Mouse (Mus musculus) embryonic facial prominence, embryonic 10.5 days (tissue): ENCODE data around the gene Pdlim5. TPM values are rescaled to one million over a fixed set of nuclear protein-coding genes. Genes with fewer than 3 reads are reported as not detected.

Source experiments
- DNase-seq: peaks from one replicate; pipeline ENCODE4 v3.0.0-alpha.2; 2017; ENCODE audit warnings: low spot score
- H3K27ac ChIP-seq: fragments of 300-500 bp; sonication (generic); replicated peaks from 2 replicates; pipeline ENCODE4 v1.5.1; 2016; ENCODE audit warnings: mild to moderate bottlenecking
- H3K27me3 ChIP-seq: fragments of 300-500 bp; sonication (generic); replicated peaks from 2 replicates; pipeline ENCODE4 v1.6.1; 2016; ENCODE audit warnings: low read depth, mild to moderate bottlenecking; ENCODE audit not compliant: poor library complexity, severe bottlenecking
- H3K36me3 ChIP-seq: fragments of 300-500 bp; sonication (generic); replicated peaks from 2 replicates; pipeline ENCODE4 v1.6.1; 2016; ENCODE audit warnings: mild to moderate bottlenecking, moderate library complexity
- H3K4me1 ChIP-seq: fragments of 300-500 bp; sonication (generic); 2 replicates; pipeline ENCODE4 v1.6.1; 2016
- H3K4me3 ChIP-seq: fragments of 300-500 bp; sonication (generic); 2 replicates; pipeline ENCODE4 v1.5.1; 2016; ENCODE audit warnings: mild to moderate bottlenecking, moderate library complexity
- H3K9me3 ChIP-seq: fragments of 300-500 bp; sonication (generic); 2 replicates; pipeline ENCODE4 v1.6.1; 2016; ENCODE audit warnings: mild to moderate bottlenecking
- WGBS: fragments of 180-500 bp; shearing (Covaris S2); methylation state at CpG from one replicate; pipeline ENCODE4 v1.1.7; 2016; 5-methylcytosine and 5-hydroxymethylcytosine counted together
- polyA plus RNA-seq: library from polyadenylated mRNA; unstranded; fragments of >200 nt; fragmentation: Nextera tagmentation; extraction: Ambion mirVana; gene quantifications from 2 replicates; pipeline ENCODE4 v1.2.1, GENCODE M21; 2016

Gene Pdlim5
- polyA plus RNA-seq, 1 experiment from 2014 or later: 17.2 TPM

DNA sequence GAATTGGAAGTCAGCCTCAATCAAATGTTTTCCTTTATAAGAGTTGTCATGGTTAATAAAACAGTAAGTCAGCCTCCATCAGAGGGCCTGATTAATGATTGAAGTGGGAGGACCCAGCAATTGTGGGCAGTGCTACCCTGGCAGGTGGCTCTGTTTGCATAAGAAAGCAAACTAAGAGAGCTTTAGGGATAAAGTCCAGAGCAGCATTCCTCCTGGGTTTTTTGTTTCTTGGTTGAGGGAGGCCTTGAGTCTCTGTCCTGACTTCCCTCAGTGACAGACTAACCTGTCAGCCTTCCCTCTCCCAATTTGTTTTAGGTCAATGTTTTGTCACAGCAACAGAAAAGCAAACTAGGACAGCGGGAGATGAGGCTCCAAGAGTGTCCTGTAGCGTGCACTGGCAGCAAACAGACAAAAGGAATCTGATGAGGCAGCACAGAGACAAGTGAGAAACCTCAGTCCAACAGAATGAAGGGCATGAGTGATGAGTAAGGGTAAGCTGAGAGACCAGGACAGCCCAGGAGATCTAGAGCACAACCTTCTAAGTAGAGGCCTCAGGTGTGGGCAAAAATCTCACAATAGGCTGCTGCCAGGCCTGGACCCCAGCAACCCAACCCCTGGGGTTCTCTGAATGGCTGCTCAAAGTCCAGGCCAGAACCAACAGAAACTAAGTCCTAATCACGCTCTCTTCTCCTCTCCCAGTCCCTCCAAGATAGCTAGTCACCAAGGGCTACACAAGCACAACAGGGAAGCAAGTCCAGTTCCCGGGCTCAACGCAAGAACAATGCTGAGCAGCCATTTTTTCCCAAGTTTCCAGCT, 46.5 kb downstream of the Pdlim5 start:
- WGBS: 78% methylated on average over 5 of the region's 5 CpGs
- Histone ChIP-seq H3K27me3 (no peaks in the 10 kb centered on the region), H3K9me3 (no peaks in the 10 kb centered on the region), H3K27ac (peak overlapping the region; percentile 65), H3K4me3 (no peak overlapping the region), H3K36me3 (peaks cover 11% of the 10 kb centered on the region), H3K4me1 (peaks cover 24% of the 10 kb centered on the region)
- DNase-seq: no peak

DNA sequence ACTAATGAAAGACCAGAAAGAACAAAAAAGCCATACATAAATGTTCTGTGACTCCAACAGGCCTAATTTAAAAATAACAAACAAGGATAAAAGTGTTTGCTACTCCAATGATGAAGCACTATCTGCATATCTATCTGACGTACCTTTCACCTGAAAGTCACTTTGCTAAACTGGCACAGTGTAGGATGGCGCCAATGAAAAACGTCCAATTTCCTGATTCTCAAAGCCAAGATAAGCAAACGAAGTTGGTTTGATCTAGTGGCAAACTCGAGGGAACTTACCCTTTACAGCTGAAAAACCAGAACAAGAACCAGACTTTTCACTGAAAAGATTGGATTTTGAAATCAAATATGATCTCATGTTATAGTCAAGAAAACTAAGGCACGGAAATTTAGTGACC, 49.2 kb downstream of the Pdlim5 start:
- H3K27me3 ChIP-seq: no peaks in the 10 kb centered on the region
- 60% methylated on average over 6 of the region's 6 CpGs for WGBS
- H3K4me1 ChIP-seq: peaks cover 24% of the 10 kb centered on the region
- H3K9me3 ChIP-seq: no peaks in the 10 kb centered on the region
- peaks cover 11% of the 10 kb centered on the region for H3K36me3 ChIP-seq
- H3K4me3 ChIP-seq: no peak overlapping the region
- DNase-seq: no peak
- no peak overlapping the region for H3K27ac ChIP-seq

DNA sequence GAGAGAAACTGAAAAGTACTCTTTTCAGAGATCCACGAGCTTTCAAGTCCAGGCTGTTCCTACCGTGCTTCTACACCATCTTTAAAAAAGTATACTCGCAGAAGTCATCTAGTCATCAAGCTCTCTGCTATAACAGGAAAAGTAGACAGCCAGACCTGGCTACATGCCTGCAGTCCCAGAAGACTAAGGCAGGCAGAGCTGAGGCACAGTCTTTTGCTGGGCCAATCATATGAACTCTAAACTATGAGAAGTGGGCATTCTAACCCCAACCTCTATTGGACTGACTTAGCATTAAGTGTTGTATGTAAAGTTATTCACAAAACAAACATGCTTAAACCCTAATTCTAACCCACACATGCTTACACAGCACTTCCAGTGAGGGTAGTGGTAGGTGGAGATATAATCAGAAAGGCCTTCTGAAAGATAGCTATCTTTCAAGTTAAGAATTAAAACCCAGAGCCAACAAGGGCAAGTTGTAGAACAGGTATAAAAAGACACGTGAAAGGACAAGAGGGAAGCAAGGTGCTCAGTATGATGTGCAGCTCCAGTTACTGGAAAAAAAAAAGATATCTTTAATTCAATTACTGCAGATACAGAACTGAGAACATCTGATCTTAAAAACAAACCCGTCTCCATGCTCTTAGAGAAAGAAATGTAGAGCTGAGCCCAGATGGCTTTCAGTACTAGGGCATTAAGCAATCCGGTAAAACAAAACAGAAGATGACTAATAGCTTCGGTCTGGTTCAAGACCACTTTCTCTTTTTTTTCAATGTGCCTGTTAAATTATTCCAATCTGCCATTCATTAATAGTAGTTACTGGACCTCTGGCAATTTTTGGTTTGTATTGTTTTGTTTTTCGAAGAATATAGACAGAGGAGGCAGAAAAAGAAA, 50.0 kb downstream of the Pdlim5 start:
- Histone ChIP-seq H3K4me1 (peaks cover 19% of the 10 kb centered on the region), H3K4me3 (no peak overlapping the region), H3K36me3 (peaks cover 11% of the 10 kb centered on the region), H3K9me3 (no peaks in the 10 kb centered on the region), H3K27me3 (no peaks in the 10 kb centered on the region), H3K27ac (no peak overlapping the region)
- DNase-seq: no peak
- WGBS: 63% methylated on average over 8 of the region's 8 CpGs

DNA sequence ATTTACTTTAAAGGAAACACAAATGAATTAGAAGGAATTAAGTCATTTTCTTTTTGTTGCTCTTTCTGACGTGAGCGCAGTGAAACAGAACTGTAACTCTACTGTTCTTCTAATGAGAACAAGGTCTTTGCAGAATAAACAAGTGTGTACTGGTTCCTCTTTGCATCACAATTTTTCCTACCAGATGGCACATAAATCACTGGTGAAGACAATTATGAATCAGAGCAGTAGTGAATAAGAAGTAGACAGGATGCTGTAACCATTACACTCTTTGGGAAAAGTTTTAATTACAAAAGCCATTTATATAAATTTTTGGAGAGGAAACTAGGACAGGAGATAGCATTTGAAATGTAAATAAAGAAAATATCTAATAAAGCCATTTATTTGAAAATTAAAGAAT, 51.7 kb downstream of the Pdlim5 start:
- Histone ChIP-seq H3K27ac (no peak overlapping the region), H3K36me3 (peaks cover 6% of the 10 kb centered on the region), H3K4me3 (no peak overlapping the region), H3K9me3 (no peaks in the 10 kb centered on the region), H3K27me3 (no peaks in the 10 kb centered on the region), H3K4me1 (peaks cover 19% of the 10 kb centered on the region)
- DNase-seq: no peak
- 82% methylated on average over 2 of the region's 2 CpGs for WGBS

DNA sequence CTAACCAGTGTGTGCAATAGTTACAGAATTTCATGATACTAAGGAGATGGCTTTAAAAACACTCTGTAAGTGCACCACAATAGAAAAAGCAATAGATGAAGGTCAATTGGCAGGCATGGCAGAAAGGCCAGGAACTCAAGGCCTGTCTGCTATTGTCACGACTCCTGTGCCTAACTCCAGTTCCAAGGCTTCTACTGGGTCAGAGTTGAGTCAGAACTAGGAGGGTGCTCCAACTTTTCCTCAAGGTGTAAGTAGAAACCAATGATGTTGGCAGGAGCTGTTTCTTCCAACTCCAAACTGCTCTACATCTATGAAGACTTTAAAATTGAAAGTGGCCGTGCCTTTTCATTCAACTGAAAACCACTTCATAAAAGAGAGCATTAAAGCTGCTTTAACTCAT, 54.8 kb downstream of the Pdlim5 start:
- Histone ChIP-seq H3K27me3 (no peaks in the 10 kb centered on the region), H3K4me3 (no peak overlapping the region), H3K27ac (no peak overlapping the region), H3K4me1 (peaks cover 13% of the 10 kb centered on the region), H3K9me3 (no peaks in the 10 kb centered on the region), H3K36me3 (no peaks in the 10 kb centered on the region)
- DNase-seq: no peak
- 85% methylated on average over 2 of the region's 2 CpGs for WGBS

DNA sequence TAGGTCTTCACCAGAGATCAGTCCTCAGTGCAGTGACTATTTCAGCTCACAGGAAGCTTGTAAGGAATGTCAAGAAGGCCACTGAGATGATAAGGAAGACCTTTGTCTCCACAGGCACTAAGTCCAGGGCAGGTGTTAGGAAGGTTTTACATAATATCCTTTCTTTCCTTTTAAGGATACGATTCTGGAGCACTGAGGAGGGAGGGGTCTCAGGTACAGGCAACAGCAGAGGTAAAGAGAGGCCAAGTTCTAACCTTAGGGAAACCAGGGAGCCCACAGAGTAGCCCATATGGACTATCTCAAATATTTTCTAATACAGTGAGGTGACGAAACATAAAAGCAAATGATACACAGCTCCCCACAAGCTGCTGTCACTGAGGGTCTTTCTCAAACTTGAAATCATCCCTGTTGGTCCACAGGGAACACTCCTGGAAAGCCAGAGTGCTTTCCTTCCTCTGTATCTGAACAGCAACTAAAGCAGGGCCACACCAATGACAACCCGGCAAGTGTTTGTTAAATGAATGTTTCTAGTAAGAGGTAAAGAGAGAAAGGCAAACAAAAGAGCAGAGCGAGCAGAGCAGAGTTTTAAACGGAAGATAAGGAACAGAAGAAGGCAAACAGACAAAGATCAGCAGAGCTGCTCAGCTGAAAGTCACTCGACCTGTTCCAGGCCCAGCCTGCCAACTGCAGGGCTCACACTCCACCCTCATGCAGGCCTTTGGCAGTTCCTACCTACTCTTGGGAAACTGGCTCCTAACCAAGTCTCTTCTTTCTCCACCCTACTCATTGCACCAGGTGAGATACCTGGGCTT, 55.9 kb downstream of the Pdlim5 start:
- no peak for DNase-seq
- WGBS: 68% methylated on average over 6 of the region's 6 CpGs
- Histone ChIP-seq H3K4me1 (peaks cover 4% of the 10 kb centered on the region; the same call in 1 of the 2 replicates), H3K27me3 (no peaks in the 10 kb centered on the region), H3K9me3 (no peaks in the 10 kb centered on the region), H3K4me3 (no peak overlapping the region), H3K36me3 (no peaks in the 10 kb centered on the region), H3K27ac (no peak overlapping the region)

DNA sequence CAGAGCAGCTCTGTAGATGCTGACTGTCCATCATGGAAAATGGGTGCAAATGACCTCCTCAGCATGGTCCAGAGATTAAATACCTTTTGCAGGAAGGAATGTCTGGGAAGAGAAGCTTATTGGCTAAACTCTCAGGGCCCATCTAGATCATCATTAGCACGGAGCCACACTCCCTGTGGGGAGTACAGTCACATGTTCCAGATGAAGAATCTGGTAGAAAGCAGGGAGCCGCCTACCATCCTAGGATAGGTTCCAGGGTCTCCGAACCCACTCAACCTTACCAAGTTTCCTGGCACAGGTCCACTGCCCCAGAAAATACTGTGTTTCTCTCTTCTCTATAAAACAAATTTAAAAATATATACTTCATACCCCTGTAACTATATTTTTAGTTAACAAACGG, 57.4 kb downstream of the Pdlim5 start:
- Histone ChIP-seq H3K27me3 (no peaks in the 10 kb centered on the region), H3K36me3 (no peaks in the 10 kb centered on the region), H3K4me1 (peaks cover 4% of the 10 kb centered on the region; the same call in 1 of the 2 replicates), H3K27ac (no peak overlapping the region), H3K4me3 (no peak overlapping the region), H3K9me3 (no peaks in the 10 kb centered on the region)
- DNase-seq: no peak
- 78% methylated on average over 4 of the region's 4 CpGs for WGBS

DNA sequence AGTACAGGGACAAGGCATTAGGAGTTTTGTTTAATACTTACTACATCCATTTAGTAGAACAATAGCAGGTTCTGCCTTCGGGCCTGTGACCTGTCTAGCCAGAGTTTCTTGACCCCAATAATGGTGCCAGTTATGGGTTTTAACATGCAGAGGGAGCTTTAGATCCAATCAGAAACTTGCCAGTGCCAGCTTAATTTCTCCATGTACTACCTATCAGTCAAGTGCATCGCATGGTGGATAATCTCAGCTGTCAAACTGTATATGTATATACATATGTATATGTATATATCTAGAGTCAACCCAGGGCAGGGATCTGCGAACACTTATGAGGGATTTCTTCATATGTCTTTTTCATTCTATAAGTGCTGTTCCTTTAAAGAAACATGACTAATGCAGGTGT, 61.0 kb downstream of the Pdlim5 start:
- H3K27ac ChIP-seq: no peak overlapping the region
- no peaks in the 10 kb centered on the region for H3K27me3 ChIP-seq
- H3K4me1 ChIP-seq: no peaks in the 10 kb centered on the region
- no peaks in the 10 kb centered on the region for H3K9me3 ChIP-seq
- DNase-seq: no peak
- 90% methylated on average over 3 of the region's 3 CpGs for WGBS
- no peaks in the 10 kb centered on the region for H3K36me3 ChIP-seq
- no peak overlapping the region for H3K4me3 ChIP-seq

DNA sequence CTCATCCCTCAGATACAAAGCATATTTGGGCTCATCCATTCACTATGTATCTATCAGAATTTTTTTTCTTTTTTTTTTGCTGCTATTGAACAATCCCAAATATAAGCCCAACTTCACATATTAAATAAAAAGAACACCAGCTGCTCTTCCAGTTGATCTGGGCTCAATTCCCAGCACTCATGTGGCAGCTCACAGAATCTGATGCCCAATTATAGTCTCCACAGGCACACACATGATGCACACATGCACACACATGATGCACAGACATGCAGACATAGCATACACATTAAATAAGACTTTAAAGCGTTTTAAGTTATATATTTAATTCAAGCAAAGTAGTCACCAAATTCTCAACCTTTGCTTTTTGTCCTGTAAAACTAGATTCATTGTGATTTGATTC, 62.0 kb downstream of the Pdlim5 start:
- Histone ChIP-seq H3K27me3 (no peaks in the 10 kb centered on the region), H3K36me3 (no peaks in the 10 kb centered on the region), H3K4me1 (no peaks in the 10 kb centered on the region), H3K27ac (no peak overlapping the region), H3K9me3 (no peaks in the 10 kb centered on the region), H3K4me3 (no peak overlapping the region)
- DNase-seq: no peak
- 91% methylated on average over 1 of the region's 1 CpGs for WGBS

DNA sequence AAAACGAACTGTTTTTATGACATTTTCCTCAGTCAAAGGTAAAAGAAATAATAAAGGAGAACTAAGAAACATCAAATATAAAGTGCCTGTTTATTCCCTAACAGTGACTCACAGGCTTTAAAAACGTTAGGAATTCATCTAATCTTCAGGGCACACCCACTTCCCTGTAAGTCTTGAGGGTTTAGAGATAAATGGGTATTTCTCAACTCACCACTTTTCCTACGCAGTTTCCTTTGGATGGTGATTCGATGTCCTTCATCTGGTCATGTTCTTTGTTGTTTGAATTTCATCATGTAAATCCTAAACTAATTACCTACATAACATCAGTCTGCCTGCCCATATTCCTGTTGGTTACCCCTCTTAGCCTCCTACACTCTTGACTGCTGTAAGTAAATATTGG, 62.8 kb downstream of the Pdlim5 start:
- Histone ChIP-seq H3K27ac (no peak overlapping the region), H3K36me3 (no peaks in the 10 kb centered on the region), H3K4me1 (no peaks in the 10 kb centered on the region), H3K4me3 (no peak overlapping the region), H3K27me3 (no peaks in the 10 kb centered on the region), H3K9me3 (no peaks in the 10 kb centered on the region)
- 75% methylated on average over 4 of the region's 4 CpGs for WGBS
- no peak for DNase-seq

DNA sequence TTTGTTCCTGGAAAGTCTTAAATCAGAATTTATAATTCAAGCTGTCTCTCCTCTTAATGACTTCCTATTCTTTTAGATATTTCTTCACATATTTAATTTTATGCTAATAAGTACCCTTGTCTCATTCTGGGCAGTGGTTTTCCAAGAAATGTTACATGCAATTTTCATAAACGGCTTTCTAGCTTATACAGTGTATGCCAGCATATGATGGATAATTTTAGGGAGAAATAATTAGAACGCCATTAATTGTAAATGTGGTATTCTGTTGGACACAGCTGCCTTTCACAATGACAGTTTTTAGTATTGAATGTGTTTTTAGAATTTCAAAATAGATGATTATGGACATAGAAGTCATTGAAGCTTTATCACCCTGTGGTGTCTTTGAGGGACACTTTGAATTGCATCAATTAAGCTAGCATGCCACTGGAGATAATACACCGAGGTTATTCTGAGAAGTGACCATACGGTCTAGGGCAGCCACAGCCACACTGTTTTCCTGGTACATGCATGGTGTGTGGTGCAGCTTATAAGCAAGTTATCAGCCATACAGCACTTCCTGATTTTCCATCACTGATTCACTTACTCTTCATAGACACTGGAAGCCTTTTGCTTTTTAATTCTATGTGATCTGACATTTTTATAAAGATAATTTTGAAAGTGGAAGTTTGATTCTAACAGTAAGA, 63.5 kb downstream of the Pdlim5 start:
- WGBS: 84% methylated on average over 4 of the region's 4 CpGs
- Histone ChIP-seq H3K27ac (no peak overlapping the region), H3K27me3 (no peaks in the 10 kb centered on the region), H3K9me3 (no peaks in the 10 kb centered on the region), H3K36me3 (no peaks in the 10 kb centered on the region), H3K4me3 (no peak overlapping the region), H3K4me1 (no peaks in the 10 kb centered on the region)
- DNase-seq: no peak

DNA sequence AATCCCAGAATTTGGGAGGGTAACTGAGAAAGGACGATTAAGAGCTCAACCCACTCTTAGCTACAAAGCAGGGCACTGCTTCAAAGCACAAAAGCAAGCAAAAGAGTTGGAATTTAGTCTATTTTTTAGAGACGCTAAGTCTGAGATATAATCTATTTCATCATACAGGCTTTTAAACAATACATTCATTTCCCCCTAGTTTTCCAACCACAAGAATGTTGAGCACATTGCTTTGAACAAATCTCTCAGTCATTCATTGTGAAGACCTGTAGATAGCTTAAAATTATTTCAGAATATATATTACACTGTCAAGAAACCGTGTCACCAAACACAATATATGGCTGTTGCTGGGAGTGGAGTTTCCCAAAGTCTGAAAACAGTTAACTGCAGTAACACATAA, 65.1 kb downstream of the Pdlim5 start:
- no peaks in the 10 kb centered on the region for H3K9me3 ChIP-seq
- no peak for DNase-seq
- H3K4me3 ChIP-seq: no peak overlapping the region
- H3K27me3 ChIP-seq: no peaks in the 10 kb centered on the region
- H3K36me3 ChIP-seq: no peaks in the 10 kb centered on the region
- no peak overlapping the region for H3K27ac ChIP-seq
- H3K4me1 ChIP-seq: no peaks in the 10 kb centered on the region
- WGBS: 84% methylated on average over 3 of the region's 3 CpGs
